9 mouse cellular contexts compared by ENCODE assay signal in the genomic region with DNA sequence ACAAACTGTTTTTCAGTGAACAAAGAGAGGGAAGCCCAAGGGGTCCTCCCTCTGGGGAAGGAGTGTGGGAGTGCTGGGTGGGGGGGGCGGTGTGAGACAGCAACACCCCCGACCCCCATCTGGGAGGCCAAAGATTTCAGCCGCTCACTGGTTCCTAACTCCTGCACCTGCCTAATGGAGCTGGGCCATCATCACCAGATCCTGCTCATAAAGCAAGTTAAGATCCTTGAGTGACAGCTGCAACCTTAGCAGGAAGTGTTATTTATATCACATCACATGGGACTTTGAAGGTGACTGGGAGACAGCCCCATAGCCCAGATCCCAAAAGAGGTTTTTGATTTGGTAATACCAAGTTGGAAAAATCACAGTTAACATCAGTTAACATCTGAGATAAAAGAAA.
DNase-seq lines count a peak whose midpoint lies in the region; ATAC-seq and TF ChIP-seq lines count a peak whose summit lies in the region.
"Had no signal": no experiment of that assay in that cellular context is flagged by ENCODE, and none has a peak within 500 bp of the region (broad histone marks: within the 10 kb centered on the region; RNA-seq: fewer than 3 reads in every experiment).

No protein-coding gene starts in this region.

- peak overlapping the region; percentile 89 for H3K27ac ChIP-seq in heart, adult 2 months
- H3K27ac ChIP-seq in neural tube, embryonic 12.5 days: no peak overlapping the region
- peak overlapping the region; percentile 98 for H3K27ac ChIP-seq in heart, embryonic 16.5 days (ENCODE audit: low read length)
- no peak overlapping the region for H3K27ac ChIP-seq in thymus, adult 2 months (ENCODE audit: control insufficient read depth, insufficient read depth, low read length)

- peak overlapping the region; percentile 85; the same call in 1 of the 2 replicates for H3K4me2 ChIP-seq in neural tube, embryonic 12.5 days (replicated peaks)
- peak overlapping the region; percentile 71 for H3K4me2 ChIP-seq in heart, embryonic 16.5 days (ENCODE audit: low read depth, low read length)

- peak overlapping the region; percentile 25 for H3K4me3 ChIP-seq in heart, adult 2 months
- no peak overlapping the region for H3K4me3 ChIP-seq in neural tube, embryonic 12.5 days
- peak overlapping the region; percentile 65 for H3K4me3 ChIP-seq in heart, embryonic 16.5 days (ENCODE audit: low read length)
- H3K4me3 ChIP-seq in thymus, adult 2 months (ENCODE audit: control insufficient read depth, insufficient read depth, low read length): no peak overlapping the region

- H3K27me3 ChIP-seq in heart, adult 2 months (ENCODE audit: control insufficient read depth, insufficient read depth, low read length): no peaks in the 10 kb centered on the region
- 0 out of 2 replicates have a peak, but pooled peaks cover 6% of the 10 kb centered on the region for H3K27me3 ChIP-seq in neural tube, embryonic 12.5 days (replicated peaks)
- 0 out of 2 replicates have a peak, but pooled peaks cover 3% of the 10 kb centered on the region for H3K27me3 ChIP-seq in heart, embryonic 16.5 days (ENCODE audit: control insufficient read depth, insufficient read depth, low read length)
- H3K27me3 ChIP-seq in thymus, adult 2 months (ENCODE audit: control insufficient read depth, insufficient read depth, low read length): peaks cover 5% of the 10 kb centered on the region

- H3K9ac ChIP-seq in heart, adult 2 months (ENCODE audit: low read depth, low read length): peak overlapping the region; percentile 52
- H3K9ac ChIP-seq in neural tube, embryonic 12.5 days: no peak overlapping the region
- H3K9ac ChIP-seq in heart, embryonic 16.5 days (ENCODE audit: low read length): peak overlapping the region; percentile 86

- peak in 1 of 2 experiments; percentile 35 for DNase-seq in heart, adult 2 months
- DNase-seq in heart, postnatal 25 days (ENCODE audit: low spot score): no peak
- no peak for DNase-seq in neural tube, embryonic 10.5 days (ENCODE audit: extremely low spot score, low spot score)
- peak; percentile 87 for DNase-seq in skeletal muscle tissue, adult 2 months (ENCODE audit: low read depth, low spot score)
- no peak for DNase-seq in thymus, adult 2 months
- DNase-seq: kidney, adult 8-10 months had no signal

- H3K4me1 ChIP-seq in heart, adult 2 months (ENCODE audit: control insufficient read depth, insufficient read depth, low read length): peaks cover 2% of the 10 kb centered on the region
- H3K4me1 ChIP-seq in neural tube, embryonic 12.5 days: peaks cover 16% of the 10 kb centered on the region
- H3K4me1 ChIP-seq in heart, embryonic 16.5 days (ENCODE audit: control insufficient read depth, insufficient read depth, low read length): peaks cover 22% of the 10 kb centered on the region
- H3K4me1 ChIP-seq in thymus, adult 2 months (replicated peaks; ENCODE audit: control insufficient read depth, insufficient read depth, low read length): peaks cover 5% of the 10 kb centered on the region; the same call in 1 of the 2 replicates

- TF ChIP-seq CTCF in heart, adult 2 months (IDR thresholded peaks at IDR 0.05): no peak
- TF ChIP-seq CTCF in thymus, adult 2 months (IDR thresholded peaks at IDR 0.05; ENCODE audit: borderline replicate concordance, control insufficient read depth, extremely low read depth, insufficient read depth, low read length, poor library complexity): no peak

- no peaks in the 10 kb centered on the region for H3K9me3 ChIP-seq in neural tube, embryonic 12.5 days
- H3K9me3 ChIP-seq in heart, embryonic 16.5 days (replicated peaks; ENCODE audit: control insufficient read depth, low read length): no peaks in the 10 kb centered on the region

- no peaks in the 10 kb centered on the region for H3K79me2 ChIP-seq in heart, adult 2 months (replicated peaks; ENCODE audit: control insufficient read depth, insufficient read depth, low read length)

- intact Hi-C loops in heart, adult 2 months (cut with DNase I): loop anchor here (5.0 kb wide), 1 partner anchor 33 kb away; no protein-coding TSS in a partner anchor
- intact Hi-C loops in heart, postnatal 25 days (cut with DNase I): loop anchor here (2.0 to 5.0 kb wide), 2 partner anchors 30 to 42 kb away; no protein-coding TSS in a partner anchor

- no peak for ATAC-seq in neural tube, embryonic 12.5 days (ENCODE audit: low FRiP score, low read depth)
- peak; percentile 39 for ATAC-seq in heart, embryonic 16.5 days (replicated peaks; ENCODE audit: extremely low read depth, insufficient read depth, low FRiP score)
- no peak for ATAC-seq in erythroid progenitor cell, adult 5-6 weeks (replicated peaks; ENCODE audit: low FRiP score, poor library complexity, severe bottlenecking)

- 5% methylated on average over 3 of the region's 3 CpGs for WGBS in heart, adult 2 months
- 13% methylated on average over 3 of the region's 3 CpGs for WGBS in neural tube, embryonic 12.5 days
- 6% methylated on average over 3 of the region's 3 CpGs for WGBS in heart, embryonic 16.5 days
- WGBS in thymus, adult 2 months: 36% methylated on average over 3 of the region's 3 CpGs

- peak; percentile 58; the same call in 1 of the 2 replicates for TF ChIP-seq POLR2A in heart, adult 2 months (IDR thresholded peaks at IDR 0.05; ENCODE audit: insufficient read depth, low read depth, low read length)
- no peak for TF ChIP-seq POLR2A in thymus, adult 2 months (IDR thresholded peaks at IDR 0.05; ENCODE audit: control insufficient read depth, extremely low read depth, insufficient read depth, low read length, poor library complexity)

- peak; percentile 54; the same call in 1 of the 2 replicates for TF ChIP-seq EP300 in heart, adult 2 months (IDR thresholded peaks at IDR 0.05; ENCODE audit: insufficient read depth, low read depth, low read length)

- H3K36me3 ChIP-seq in heart, adult 2 months (ENCODE audit: control insufficient read depth, insufficient read depth, low read length): 0 out of 2 replicates have a peak, but pooled peaks cover 4% of the 10 kb centered on the region
- no peaks in the 10 kb centered on the region for H3K36me3 ChIP-seq in neural tube, embryonic 12.5 days
- H3K36me3 ChIP-seq in heart, embryonic 16.5 days (ENCODE audit: control insufficient read depth, insufficient read depth): no peaks in the 10 kb centered on the region
- no peaks in the 10 kb centered on the region for H3K36me3 ChIP-seq in thymus, adult 2 months (ENCODE audit: control insufficient read depth, insufficient read depth, low read length)

Comparison
In these comparisons a context has a peak if more than half of its experiments do, and no peak if none do; other contexts are left out.
1. H3K27ac ChIP-seq: peak in heart, adult 2 months (single experiment) and heart, embryonic 16.5 days (single experiment); none in neural tube, embryonic 12.5 days (single experiment) and thymus, adult 2 months (single experiment).
2. H3K4me3 ChIP-seq: peak in heart, adult 2 months (single experiment) and heart, embryonic 16.5 days (single experiment); none in neural tube, embryonic 12.5 days (single experiment) and thymus, adult 2 months (single experiment).